Mouse (Mus musculus) CH12.LX (cell line): Measurements from ENCODE around the gene Dok1. TPM values are rescaled to one million over a fixed set of nuclear protein-coding genes. Genes with fewer than 3 reads are reported as not detected.

Experiments
- DNase-seq: peaks from one replicate; pipeline ENCODE4 v3.0.0-alpha.2; 2013; ENCODE audit errors: extremely low read depth
- H3K27ac ChIP-seq: 2 replicates; pipeline ENCODE4 v1.5.1; 2012; ENCODE audit warnings: low read depth, mild to moderate bottlenecking, control low read depth, moderate library complexity; ENCODE audit not compliant: insufficient read depth
- H3K27me3 ChIP-seq: replicated peaks from 2 replicates; pipeline ENCODE3; 2012; ENCODE audit warnings: inconsistent platforms
- H3K36me3 ChIP-seq, 2 experiments: replicated peaks in 1 of 2; 2 replicates each; pipeline versions ENCODE3 to v1.6.1; 2012; ENCODE audit warnings: inconsistent platforms in 1 of 2, low read length in 1 of 2, mild to moderate bottlenecking in 1 of 2, mixed read lengths in 1 of 2, moderate library complexity in 1 of 2; ENCODE audit not compliant: control insufficient read depth in 1 of 2, insufficient read depth in 1 of 2
- H3K4me1 ChIP-seq, 2 experiments: 2 replicates each; pipeline ENCODE4 v1.6.1; 2012; ENCODE audit warnings: inconsistent platforms in 1 of 2, moderate library complexity in 1 of 2; ENCODE audit not compliant: insufficient read depth in 2 of 2, control insufficient read depth in 1 of 2
- H3K4me2 ChIP-seq: 2 replicates; pipeline ENCODE4 v1.6.1; 2012; ENCODE audit warnings: low read depth, mild to moderate bottlenecking, control low read depth; ENCODE audit not compliant: poor library complexity, insufficient read depth, severe bottlenecking
- H3K4me3 ChIP-seq, 3 experiments: fragments of 150-350 bp in 1 of 3; sonication (generic) in 1 of 3; replicated peaks in 1 of 3; 2 replicates each; pipeline versions ENCODE3 to v1.5.1; 2011 to 2012; ENCODE audit warnings: low read depth in 2 of 3, low read length in 2 of 3, mild to moderate bottlenecking in 2 of 3, moderate library complexity in 2 of 3, control low read depth in 1 of 3, improper control_type of control experiment in 1 of 3, inconsistent platforms in 1 of 3, mixed read lengths in 1 of 3; ENCODE audit not compliant: poor library complexity in 1 of 3
- H3K79me2 ChIP-seq: replicated peaks from 2 replicates; pipeline ENCODE4 v1.6.1; 2012; ENCODE audit warnings: mild to moderate bottlenecking, moderate library complexity; ENCODE audit not compliant: control insufficient read depth, poor library complexity, insufficient read depth, severe bottlenecking; ENCODE audit errors: extremely low read depth
- H3K9ac ChIP-seq: 2 replicates; pipeline ENCODE4 v1.6.1; 2012; ENCODE audit warnings: low read depth, mild to moderate bottlenecking, control low read depth, moderate library complexity; ENCODE audit not compliant: insufficient read depth
- H3K9me3 ChIP-seq: replicated peaks from 2 replicates; pipeline ENCODE3; 2012; ENCODE audit warnings: low read length, inconsistent platforms, mixed read lengths
- BHLHE40 ChIP-seq: IDR thresholded peaks from 2 replicates; pipeline ENCODE4 v1.6.1; 2011; ENCODE audit warnings: mild to moderate bottlenecking, low read depth, low read length, improper control_type of control experiment
- ETS1 ChIP-seq: conservative IDR thresholded peaks from 2 replicates; pipeline ENCODE4 v1.6.1; 2012; ENCODE audit warnings: low read depth, mild to moderate bottlenecking, inconsistent platforms, low read length, improper control_type of control experiment, moderate library complexity
- HCFC1 ChIP-seq: IDR thresholded peaks from 2 replicates; pipeline ENCODE4 v1.6.1; 2012; ENCODE audit warnings: low read depth, mild to moderate bottlenecking, inconsistent platforms, low read length, improper control_type of control experiment
- IRF4 ChIP-seq: IDR thresholded peaks from 2 replicates; pipeline ENCODE4 v1.6.1; 2014; ENCODE audit warnings: low read depth, mild to moderate bottlenecking, inconsistent platforms, low read length, improper control_type of control experiment
- MXI1 ChIP-seq: IDR thresholded peaks from 2 replicates; pipeline ENCODE4 v1.6.1; 2011; ENCODE audit warnings: mild to moderate bottlenecking, low read depth, low read length, improper control_type of control experiment
- RAD21 ChIP-seq: IDR thresholded peaks from 2 replicates; pipeline ENCODE4 v1.6.1; 2011; ENCODE audit warnings: low read depth, mild to moderate bottlenecking, low read length, improper control_type of control experiment, moderate library complexity
- SMC3 ChIP-seq: IDR thresholded peaks from 2 replicates; pipeline ENCODE4 v1.6.1; 2011; ENCODE audit warnings: low read depth, low read length, improper control_type of control experiment
- USF1 ChIP-seq: IDR thresholded peaks from 2 replicates; pipeline ENCODE4 v1.6.1; 2014; ENCODE audit warnings: low read depth, mild to moderate bottlenecking, inconsistent platforms, low read length, improper control_type of control experiment
- dilution Hi-C: fragments of 300-500 bp; cut with MboI; formaldehyde crosslinking; loops from 2 replicates; pipeline ENCODE4 v1.14.3; 2020; ENCODE audit warnings: low sequenced_read_pairs; ENCODE audit not compliant: extremely low pct_unique_long_range_greater_than_20kb, extremely low pct_ligation_motif_present
- in situ Hi-C: fragments of 300-500 bp; cut with MboI; formaldehyde crosslinking; loops from 3 replicates; pipeline ENCODE4 v1.14.3; 2019; ENCODE audit warnings: low sequenced_read_pairs, low pct_ligation_motif_present, low pct_unique_long_range_greater_than_20kb, mixed read lengths
- polyA plus RNA-seq: library from polyadenylated mRNA; unstranded; fragments of >175 nt; gene quantifications from 2 replicates; pipeline ENCODE4 v1.2.1, GENCODE M21; 2012; ENCODE audit warnings: low read depth; ENCODE audit not compliant: insufficient read length
- total RNA-seq, 2 experiments: library from RNA; depleted of rRNA; stranded (reverse); fragments of 300-350 nt in 1 of 2; fragments of >200 nt in 1 of 2; gene quantifications; 2 replicates each; pipeline ENCODE4 v1.2.3; 2012 to 2014

The Dok1 gene
- total and polyA plus RNA-seq, 3 experiments: 21.4 to 33.2 (median 23.8) TPM

DNA sequence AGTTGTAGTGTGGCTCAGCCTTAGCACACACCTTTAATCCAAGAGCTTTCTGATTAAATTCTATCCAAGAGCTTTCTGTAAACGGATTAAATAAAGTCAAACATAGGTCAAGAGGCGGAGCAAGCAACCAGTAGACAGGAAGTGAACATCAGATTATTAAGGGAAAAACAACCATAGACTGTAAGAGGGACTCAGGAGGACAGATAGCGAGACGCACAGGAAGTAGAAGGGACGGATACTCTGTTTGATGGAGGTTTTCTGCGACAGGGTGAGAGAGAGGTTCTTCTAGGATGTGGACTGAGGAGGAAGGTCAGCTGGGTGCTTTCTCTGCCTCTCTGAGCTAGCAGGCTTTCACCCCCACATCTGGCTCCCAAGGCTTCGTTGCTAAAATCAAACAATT, 23.3 kb downstream of the Dok1 start:
- dilution Hi-C loops (no loop called here), in situ Hi-C loops (no loop called here)
- Histone ChIP-seq H3K27ac (no peak overlapping the region), H3K4me2 (no peak overlapping the region), H3K4me3 (no peak overlapping the region), H3K4me1 (peaks cover 11 to 78% of the 10 kb centered on the region in 2 experiments), H3K36me3 (no peaks in the 10 kb centered on the region), H3K9ac (no peak overlapping the region), H3K9me3 (no peaks in the 10 kb centered on the region), H3K79me2 (no peaks in the 10 kb centered on the region), H3K27me3 (no peaks in the 10 kb centered on the region)
- no peak for DNase-seq
- no peak for TF ChIP-seq ETS1

GRCm38 (mm10) chr6:83008659-83009058, 24.6 kb downstream of the Dok1 start:
- no peak for TF ChIP-seq BHLHE40
- TF ChIP-seq MXI1: no peak
- TF ChIP-seq, all 38 proteins: peak for 0
- H3K27ac ChIP-seq: no peak overlapping the region
- DNase-seq: no peak
- H3K9me3 ChIP-seq: no peaks in the 10 kb centered on the region
- H3K27me3 ChIP-seq: no peaks in the 10 kb centered on the region
- H3K4me3 ChIP-seq: no peak overlapping the region
- no peaks in the 10 kb centered on the region for H3K36me3 ChIP-seq
- H3K4me2 ChIP-seq: no peak overlapping the region
- dilution Hi-C loops: no loop called here
- in situ Hi-C loops: loop anchor here (5.0 kb wide), 1 partner anchor 34 kb away; no protein-coding TSS in a partner anchor
- H3K79me2 ChIP-seq: no peaks in the 10 kb centered on the region; the same call in 1 of the 2 replicates
- peaks cover 12 to 68% of the 10 kb centered on the region in 2 experiments for H3K4me1 ChIP-seq
- H3K9ac ChIP-seq: no peak overlapping the region

DNA sequence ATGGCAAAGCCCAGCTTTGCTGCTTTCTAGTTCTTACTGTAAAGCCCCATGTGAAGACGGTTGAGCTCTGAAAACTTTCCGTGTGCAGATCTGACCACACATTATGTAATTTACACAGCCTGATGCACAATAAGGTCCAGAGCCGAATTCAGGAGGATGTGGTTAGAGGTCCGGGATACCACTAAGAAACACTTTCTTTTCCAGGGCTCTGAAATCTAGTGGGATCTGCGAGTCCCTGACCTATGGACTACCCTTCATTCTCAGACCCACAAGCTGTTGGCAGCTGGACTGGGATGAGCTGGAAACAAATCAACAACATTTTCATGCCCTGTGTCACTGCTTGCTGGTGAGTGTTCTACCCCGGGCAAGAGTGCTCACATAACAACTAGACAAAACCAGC, 27.2 kb downstream of the Dok1 start:
- Histone ChIP-seq H3K4me1 (peaks cover 17 to 57% of the 10 kb centered on the region in 2 experiments), H3K9ac (no peak overlapping the region), H3K36me3 (peaks cover 0 to 2% of the 10 kb centered on the region in 2 experiments), H3K4me2 (no peak overlapping the region), H3K27me3 (no peaks in the 10 kb centered on the region), H3K4me3 (no peak overlapping the region), H3K79me2 (no peaks in the 10 kb centered on the region; the same call in 1 of the 2 replicates), H3K27ac (no peak overlapping the region), H3K9me3 (no peaks in the 10 kb centered on the region)
- in situ Hi-C loops: loop anchor here (5.0 kb wide), 1 partner anchor 36 kb away; no protein-coding TSS in a partner anchor
- TF ChIP-seq SMC3 (no peak), IRF4 (no peak; the same call in 1 of the 2 replicates), USF1 (no peak), RAD21 (no peak), MXI1 (no peak), HCFC1 (no peak)
- dilution Hi-C loops: no loop called here
- DNase-seq: no peak
